Mouse (Mus musculus) gastrocnemius, postnatal 36 days (tissue): ENCODE measurements around the gene Fam83g. TPM values are rescaled to one million over a fixed set of nuclear protein-coding genes. Genes with fewer than 3 reads are reported as not detected.

Experiments used
- total RNA-seq, 2 experiments: library from RNA; stranded (reverse); gene quantifications; 2 replicates each; pipeline ENCODE4 v1.2.3; 2021

Gene Fam83g
- total RNA-seq, 2 experiments from 2014 or later: 0.12 to 0.18 TPM

Other genes with a start within 250 kb of the Fam83g start
- gene Rnf112, start 230.0 kb upstream of the Fam83g start, total RNA-seq: under 1 TPM; 0.07 to 0.23 TPM
- 10 to 100 TPM; 26.7 to 34.9 TPM for gene Mfap4, start 198.7 kb upstream of the Fam83g start, total RNA-seq
- gene Mapk7, start 189.7 kb upstream of the Fam83g start, total RNA-seq: 1 to 10 TPM; 2.6 to 3.8 TPM
- 1 to 10 TPM; 3.9 to 5.2 TPM for gene B9d1, start 178.9 kb upstream of the Fam83g start, total RNA-seq
- gene Epn2, start 104.4 kb upstream of the Fam83g start, total RNA-seq: 10 to 100 TPM; 13.9 to 20.4 TPM
- 1 to 10 TPM; 4.4 to 5.5 TPM for gene Grap, start 30.8 kb upstream of the Fam83g start, total RNA-seq
- not detected for gene Slc5a10, start 36.7 kb downstream of the Fam83g start, total RNA-seq
- 1 to 10 TPM; 3.0 to 4.6 TPM for gene Prpsap2, start 78.0 kb downstream of the Fam83g start, total RNA-seq
- gene Ulk2, start 171.0 kb downstream of the Fam83g start, total RNA-seq: 10 to 100 TPM; 71.9 to 73.6 TPM
- gene Akap10, start 246.2 kb downstream of the Fam83g start, total RNA-seq: 1 to 10 TPM; 8.1 to 9.0 TPM